Mouse (Mus musculus) bone marrow macrophage, adult 2 months (primary cell): ENCODE data around the gene Chchd5. TPM values are rescaled to one million over a fixed set of nuclear protein-coding genes. Genes with fewer than 3 reads are reported as not detected.
A peak's percentile ranks its signal among the peaks of the same experiment; 100 is the strongest.

Source experiments
- H3K27ac ChIP-seq: 2 replicates; pipeline ENCODE4 v1.5.1; 2012; ENCODE audit warnings: low read depth, low read length; ENCODE audit not compliant: insufficient read depth
- H3K4me1 ChIP-seq: 2 replicates; pipeline ENCODE4 v1.6.1; 2012; ENCODE audit warnings: low read length; ENCODE audit not compliant: control insufficient read depth, insufficient read depth
- H3K4me3 ChIP-seq: 2 replicates; pipeline ENCODE4 v1.5.1; 2012; ENCODE audit warnings: mild to moderate bottlenecking, low read length, moderate library complexity; ENCODE audit not compliant: insufficient read depth
- CTCF ChIP-seq: IDR thresholded peaks from 2 replicates; pipeline ENCODE4 v1.5.1; 2012; ENCODE audit warnings: low read depth, mild to moderate bottlenecking, low read length, moderate library complexity
- POLR2A ChIP-seq: IDR thresholded peaks from 2 replicates; pipeline ENCODE4 v1.6.1; 2012; ENCODE audit warnings: mild to moderate bottlenecking, low read depth, low read length, borderline replicate concordance
- polyA plus RNA-seq: library from polyadenylated mRNA; stranded (reverse); fragments of >200 nt; gene quantifications from 2 replicates; pipeline ENCODE4 v1.2.4, GENCODE M21; 2012; ENCODE audit not compliant: missing spikeins, insufficient read depth, insufficient read length

The Chchd5 gene
- polyA plus RNA-seq, 1 experiment = 15.3 TPM

DNA sequence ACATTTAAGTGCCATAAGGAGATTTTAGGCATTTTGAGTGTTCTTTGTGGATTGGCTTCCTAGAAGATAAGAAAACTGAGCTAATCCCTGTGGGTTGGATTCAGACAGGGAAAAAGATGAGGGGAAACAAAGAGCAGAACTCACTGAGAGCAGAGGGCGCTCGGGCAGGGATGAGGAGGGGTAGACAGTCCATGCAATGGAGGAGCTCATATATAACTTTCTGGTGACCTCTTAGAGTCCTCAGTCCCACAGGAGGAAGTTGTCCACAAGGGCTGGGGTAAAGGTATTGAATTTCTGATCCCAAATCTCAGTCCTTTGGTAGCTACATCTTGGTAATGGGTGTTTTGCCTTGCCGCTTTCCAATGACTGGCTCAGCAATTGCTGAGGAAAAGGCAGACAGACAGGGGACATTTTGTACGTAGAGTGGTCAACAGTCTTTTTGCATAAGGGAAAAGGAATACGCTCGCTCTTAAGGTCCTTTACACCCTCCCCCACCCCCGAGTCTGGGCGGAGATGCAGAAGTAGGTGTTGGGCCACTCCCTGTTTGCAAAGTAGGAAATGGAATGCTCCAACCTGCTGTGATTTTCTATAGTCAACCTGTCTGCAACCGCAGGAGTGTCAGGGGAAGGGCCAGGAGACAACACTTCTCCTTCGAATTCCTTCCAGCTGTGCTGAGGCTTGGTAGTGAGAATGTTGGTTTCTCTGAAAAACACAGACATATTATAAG is 48.8 kb downstream of the Chchd5 start:
- Histone ChIP-seq H3K4me3 (no peak overlapping the region), H3K27ac (no peak overlapping the region), H3K4me1 (peaks cover 35% of the 10 kb centered on the region)
- TF ChIP-seq POLR2A (no peak), CTCF (no peak)

DNA sequence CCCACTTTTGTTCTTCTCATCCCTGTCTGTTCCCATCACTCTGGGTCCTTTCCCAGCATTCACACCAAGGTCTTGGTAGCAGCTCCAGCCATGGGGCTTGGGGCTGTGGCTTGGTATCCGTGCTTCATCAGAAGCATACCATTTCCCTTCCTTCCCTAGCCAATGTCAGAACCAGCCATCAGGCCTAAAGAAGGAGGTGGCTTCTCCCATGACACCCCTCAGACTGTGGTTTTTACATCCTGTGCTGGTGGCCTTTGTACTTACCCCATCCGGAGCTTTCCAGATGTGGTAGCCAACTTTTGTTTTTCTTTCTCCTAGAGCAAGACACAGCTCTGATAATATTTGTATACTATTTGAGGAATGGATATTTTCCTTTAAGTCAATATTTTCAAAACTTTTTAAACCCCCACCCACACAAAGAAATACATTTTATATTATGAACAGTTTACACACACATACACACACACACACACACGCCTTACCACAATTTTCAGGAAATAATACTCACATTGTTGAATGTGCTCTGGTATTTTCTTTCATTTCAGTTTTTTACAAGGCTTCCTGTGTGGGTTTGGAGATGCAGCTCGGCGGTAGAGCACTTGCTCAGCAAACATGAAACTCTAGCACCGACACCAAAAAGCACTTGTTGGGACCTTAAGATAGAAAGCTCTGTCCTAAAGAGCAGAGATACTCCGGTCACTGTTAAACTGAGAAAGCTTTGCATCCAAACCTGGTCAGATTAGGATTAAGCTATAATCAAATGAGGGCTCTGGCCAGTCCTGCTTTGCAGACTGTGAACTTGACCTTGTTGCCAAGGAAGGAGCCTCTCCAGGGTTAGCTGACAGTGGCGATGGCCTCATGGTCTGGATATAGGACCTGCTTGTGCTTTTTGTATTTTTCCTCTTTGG is 50.7 kb downstream of the Chchd5 start:
- H3K27ac ChIP-seq = peak overlapping the region; percentile 81
- H3K4me3 ChIP-seq = no peak overlapping the region
- TF ChIP-seq POLR2A = no peak
- no peak for TF ChIP-seq CTCF
- peaks cover 46% of the 10 kb centered on the region for H3K4me1 ChIP-seq

DNA sequence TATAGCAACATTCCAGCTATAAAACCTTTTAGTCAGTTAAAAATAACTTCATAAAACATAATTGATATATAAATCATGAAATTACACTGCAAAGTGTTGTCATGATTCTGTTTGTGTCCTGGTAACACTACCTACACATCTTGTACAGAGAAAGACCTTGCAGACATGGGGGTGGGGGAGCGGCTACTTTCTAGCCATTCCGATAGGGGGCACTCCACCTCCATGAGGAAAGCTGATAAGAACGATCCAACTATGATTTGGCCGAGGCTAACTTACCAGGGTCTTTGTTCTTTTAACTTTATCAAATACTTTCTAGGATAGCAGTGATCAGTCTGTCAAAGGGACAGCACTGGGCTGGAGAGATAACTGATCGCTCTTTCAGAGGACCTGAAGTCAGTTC is 52.0 kb downstream of the Chchd5 start:
- no peak overlapping the region for H3K27ac ChIP-seq
- no peak overlapping the region for H3K4me3 ChIP-seq
- no peak for TF ChIP-seq CTCF
- TF ChIP-seq POLR2A = no peak
- peaks cover 55% of the 10 kb centered on the region for H3K4me1 ChIP-seq

GRCm38 (mm10) chr2:129182412-129182811 is 52.9 kb downstream of the Chchd5 start:
- TF ChIP-seq POLR2A = no peak
- no peak for TF ChIP-seq CTCF
- Histone ChIP-seq H3K4me1 (peaks cover 54% of the 10 kb centered on the region), H3K4me3 (no peak overlapping the region), H3K27ac (no peak overlapping the region)

DNA sequence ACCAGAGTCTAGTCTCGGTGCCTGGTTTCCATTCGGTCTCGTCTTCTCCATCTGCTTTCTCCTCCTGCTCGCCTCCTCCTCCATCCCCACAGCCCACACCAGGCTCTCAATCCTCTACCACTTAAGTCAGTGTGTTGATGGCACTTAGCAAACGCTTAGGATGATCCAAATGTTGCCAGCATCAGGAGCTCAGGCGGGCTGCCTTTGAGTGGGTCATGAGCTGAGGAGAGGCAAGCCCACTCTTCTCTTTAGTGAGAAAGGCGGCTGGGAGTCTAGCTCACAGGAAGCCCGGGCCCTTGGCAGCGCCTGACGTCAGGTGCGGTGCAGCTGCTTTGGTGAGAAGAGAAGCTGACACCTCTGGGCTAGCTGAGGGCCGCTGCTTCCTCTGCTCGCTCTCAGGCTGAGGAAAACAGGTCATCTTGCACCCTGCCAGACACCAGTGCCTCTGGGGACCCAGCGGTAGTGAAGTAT is 54.1 kb downstream of the Chchd5 start:
- H3K4me1 ChIP-seq = peaks cover 54% of the 10 kb centered on the region
- TF ChIP-seq CTCF (no peak), POLR2A (no peak)
- no peak overlapping the region for H3K27ac ChIP-seq
- no peak overlapping the region for H3K4me3 ChIP-seq

Other genes starting within 250 kb of the Chchd5 start
- gene Zc3h8, start 185.6 kb upstream of the Chchd5 start, polyA plus RNA-seq = 4.1 and 4.7 TPM in 2 replicates
- 5.4 TPM in 2 replicates for gene Zc3h6, start 162.3 kb upstream of the Chchd5 start, polyA plus RNA-seq
- gene Gm10762, start 162.0 kb upstream of the Chchd5 start, polyA plus RNA-seq = 1.2 and 1.6 TPM in 2 replicates
- gene Vinac1, start 81.5 kb upstream of the Chchd5 start, polyA plus RNA-seq = not detected in 2 replicates
- 5.9 and 7.5 TPM in 2 replicates for gene Ttl, start 63.8 kb upstream of the Chchd5 start, polyA plus RNA-seq
- gene Polr1b, start 28.7 kb upstream of the Chchd5 start, polyA plus RNA-seq = 6.8 and 8.3 TPM in 2 replicates
- 29.5 and 32.1 TPM in 2 replicates for gene Slc20a1, start 69.1 kb downstream of the Chchd5 start, polyA plus RNA-seq
- 22.2 and 24.5 TPM in 2 replicates for gene Ckap2l, start 167.5 kb downstream of the Chchd5 start, polyA plus RNA-seq
- gene Il1a, start 180.3 kb downstream of the Chchd5 start, polyA plus RNA-seq = not detected in 2 replicates
- gene Il1b, start 241.4 kb downstream of the Chchd5 start, polyA plus RNA-seq = 26.0 and 30.4 TPM in 2 replicates